Mouse (Mus musculus) myocyte (in vitro differentiated cells): Measurements from ENCODE around the gene Gpr157. TPM values are rescaled to one million over a fixed set of nuclear protein-coding genes. Genes with fewer than 3 reads are reported as not detected.

ENCODE experiments used
- H3K27me3 ChIP-seq: one replicate; pipeline ENCODE4 v1.6.1; 2011; ENCODE audit not compliant: control insufficient read depth, insufficient read depth, insufficient read length
- H3K36me3 ChIP-seq: one replicate; pipeline ENCODE4 v1.6.1; 2011; ENCODE audit not compliant: control insufficient read depth, insufficient read depth
- H3K4me2 ChIP-seq: one replicate; pipeline ENCODE4 v1.6.1; 2011; ENCODE audit warnings: low read depth, control low read depth
- H3K4me3 ChIP-seq: one replicate; pipeline ENCODE4 v1.5.1; 2011; ENCODE audit warnings: mild to moderate bottlenecking, control low read depth, moderate library complexity
- H3K79me2 ChIP-seq: one replicate; pipeline ENCODE4 v1.6.1; 2011; ENCODE audit not compliant: control insufficient read depth, insufficient read depth
- H3ac ChIP-seq: one replicate; pipeline ENCODE4 v1.6.1; 2011; ENCODE audit not compliant: control insufficient read depth, insufficient read length
- CEBPB ChIP-seq: IDR thresholded peaks from 2 replicates; pipeline ENCODE4 v1.6.1; 2011; ENCODE audit warnings: mild to moderate bottlenecking, moderate library complexity; ENCODE audit not compliant: poor library complexity, insufficient read depth, severe bottlenecking
- E2F4 ChIP-seq: IDR thresholded peaks from one replicate; pipeline ENCODE4 v1.6.1; 2011; ENCODE audit warnings: mild to moderate bottlenecking, control low read depth, moderate library complexity; ENCODE audit not compliant: insufficient read depth
- MAX ChIP-seq: IDR thresholded peaks from one replicate; pipeline ENCODE4 v1.6.1; 2011; ENCODE audit warnings: low read depth, mild to moderate bottlenecking, control low read depth
- MYOD1 ChIP-seq, 3 experiments: IDR thresholded peaks; one replicate each; pipeline ENCODE4 v1.6.1; 2011; ENCODE audit warnings: control low read depth in 2 of 3, low read depth in 2 of 3, mild to moderate bottlenecking in 2 of 3, moderate library complexity in 1 of 3; ENCODE audit not compliant: insufficient read length in 2 of 3, control insufficient read depth in 1 of 3
- MYOG ChIP-seq, 3 experiments: IDR thresholded peaks; one replicate each; pipeline ENCODE4 v1.6.1; 2011; ENCODE audit warnings: control low read depth in 2 of 3, low read depth in 2 of 3, mild to moderate bottlenecking in 2 of 3; ENCODE audit not compliant: insufficient read length in 2 of 3, control insufficient read depth in 1 of 3, insufficient read depth in 1 of 3
- POLR2A ChIP-seq: IDR thresholded peaks from one replicate; pipeline ENCODE4 v1.6.1; 2011; ENCODE audit warnings: low read depth, mild to moderate bottlenecking, control low read depth, moderate library complexity; ENCODE audit not compliant: insufficient read length
- POLR2AphosphoS2 ChIP-seq: IDR thresholded peaks from one replicate; pipeline ENCODE4 v1.6.1; 2011; ENCODE audit warnings: low read depth, control low read depth; ENCODE audit not compliant: insufficient read length
- REST ChIP-seq: IDR thresholded peaks from one replicate; pipeline ENCODE4 v1.6.1; 2011; ENCODE audit warnings: mild to moderate bottlenecking, control low read depth, moderate library complexity; ENCODE audit not compliant: insufficient read depth, insufficient read length
- SRF ChIP-seq: IDR thresholded peaks from one replicate; pipeline ENCODE4 v1.6.1; 2011; ENCODE audit warnings: low read depth; ENCODE audit not compliant: control insufficient read depth, insufficient read length
- TCF12 ChIP-seq: IDR thresholded peaks from one replicate; pipeline ENCODE4 v1.6.1; 2011; ENCODE audit warnings: mild to moderate bottlenecking, control low read depth; ENCODE audit not compliant: poor library complexity, insufficient read depth, severe bottlenecking
- TCF3 ChIP-seq: IDR thresholded peaks from one replicate; pipeline ENCODE4 v1.6.1; 2011; ENCODE audit warnings: low read depth, control low read depth; ENCODE audit not compliant: insufficient read length
- USF1 ChIP-seq: IDR thresholded peaks from one replicate; pipeline ENCODE4 v1.6.1; 2011; ENCODE audit warnings: low read depth, mild to moderate bottlenecking, control low read depth, moderate library complexity
- polyA plus RNA-seq: library from polyadenylated mRNA; unstranded; fragments of >200 nt; fragmentation: generic; extraction: Trizol; gene quantifications from one replicate; pipeline ENCODE4 v1.2.1, GENCODE M21; 2012; ENCODE audit warnings: missing spikeins

Gpr157 gene
- polyA plus RNA-seq, 1 experiment: 1.6 TPM

DNA sequence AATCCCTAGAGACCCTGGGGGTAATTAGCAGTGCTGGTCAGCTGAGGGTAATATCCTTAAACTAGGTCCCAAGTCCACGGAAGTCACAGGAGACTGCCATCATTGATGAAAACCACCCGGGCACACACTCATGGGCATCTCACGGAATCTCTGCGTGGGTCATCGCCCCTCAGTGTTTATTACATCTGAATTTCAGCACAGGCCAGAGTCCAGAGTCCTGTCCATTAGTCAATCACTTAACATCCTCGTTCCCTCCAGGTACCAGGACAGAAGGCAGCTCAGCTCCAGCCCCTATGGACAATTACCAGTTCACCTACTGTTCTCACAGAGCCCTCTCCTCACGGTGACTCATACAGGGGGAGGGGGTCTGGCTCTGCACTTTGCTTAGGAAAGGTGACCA lies 15.7 kb downstream of the Gpr157 start:
- H3K36me3 ChIP-seq: no peaks in the 10 kb centered on the region
- H3K4me3 ChIP-seq: no peak overlapping the region
- no peaks in the 10 kb centered on the region for H3K27me3 ChIP-seq
- H3ac ChIP-seq: no peak overlapping the region
- TF ChIP-seq CEBPB: no peak
- TF ChIP-seq SRF: no peak
- no peak for TF ChIP-seq MYOG (IDR thresholded peaks at IDR 0.05; ENCODE audit: control insufficient read depth in 1 of 3, insufficient read depth in 1 of 3, insufficient read length in 2 of 3, low read depth in 2 of 3)
- TF ChIP-seq TCF3: no peak
- TF ChIP-seq TCF12: no peak
- TF ChIP-seq MYOD1 (IDR thresholded peaks at IDR 0.05; ENCODE audit: control insufficient read depth in 1 of 3, insufficient read length in 2 of 3, low read depth in 2 of 3): no peak
- no peak for TF ChIP-seq MAX
- TF ChIP-seq POLR2AphosphoS2: no peak
- no peak for TF ChIP-seq POLR2A
- no peak for TF ChIP-seq USF1
- TF ChIP-seq REST: no peak
- TF ChIP-seq E2F4: no peak
- H3K79me2 ChIP-seq: no peaks in the 10 kb centered on the region
- no peak overlapping the region for H3K4me2 ChIP-seq

GRCm38 (mm10) chr4:150105671-150106070 lies 18.5 kb downstream of the Gpr157 start:
- Histone ChIP-seq H3K4me3 (no peak overlapping the region), H3ac (no peak overlapping the region), H3K4me2 (no peak overlapping the region), H3K79me2 (no peaks in the 10 kb centered on the region), H3K27me3 (no peaks in the 10 kb centered on the region), H3K36me3 (no peaks in the 10 kb centered on the region)
- TF ChIP-seq MYOG (IDR thresholded peaks at IDR 0.05; ENCODE audit: control insufficient read depth in 1 of 3, insufficient read depth in 1 of 3, insufficient read length in 2 of 3, low read depth in 2 of 3) (no peak), TCF3 (no peak)

DNA sequence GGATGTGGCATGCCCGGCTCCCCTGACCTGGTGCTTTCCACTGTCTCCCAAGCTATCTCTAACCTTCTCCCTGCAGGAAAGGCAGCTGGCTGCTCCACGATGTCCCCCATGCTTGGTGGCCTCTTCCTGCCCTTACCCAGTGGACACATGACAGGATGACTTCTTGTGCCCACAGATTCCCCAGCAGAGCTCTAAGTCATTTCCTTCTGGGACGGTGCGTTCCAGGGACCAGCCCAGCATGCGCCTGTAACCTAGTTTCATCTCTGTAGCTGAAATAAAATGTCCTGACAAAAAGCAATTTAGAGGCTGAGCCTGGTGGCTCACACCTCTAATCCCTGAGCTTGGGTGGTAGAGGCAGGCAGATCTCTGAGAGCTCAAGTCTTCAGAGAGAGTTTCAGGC lies 19.5 kb downstream of the Gpr157 start:
- Histone ChIP-seq H3K4me3 (no peak overlapping the region), H3K79me2 (no peaks in the 10 kb centered on the region), H3K36me3 (no peaks in the 10 kb centered on the region)

GRCm38 (mm10) chr4:150109636-150110035 lies 22.5 kb downstream of the Gpr157 start:
- TF ChIP-seq MYOD1 (IDR thresholded peaks at IDR 0.05; ENCODE audit: control insufficient read depth in 1 of 3, insufficient read length in 2 of 3, low read depth in 2 of 3): no peak
- no peak for TF ChIP-seq USF1
- TF ChIP-seq SRF: no peak
- TF ChIP-seq TCF3: no peak
- TF ChIP-seq MYOG (IDR thresholded peaks at IDR 0.05; ENCODE audit: control insufficient read depth in 1 of 3, insufficient read depth in 1 of 3, insufficient read length in 2 of 3, low read depth in 2 of 3): no peak
- no peak for TF ChIP-seq REST
- no peak for TF ChIP-seq MAX
- TF ChIP-seq CEBPB: no peak
- TF ChIP-seq E2F4: no peak
- no peak for TF ChIP-seq TCF12
- no peak for TF ChIP-seq POLR2AphosphoS2
- TF ChIP-seq POLR2A: no peak
- H3K36me3 ChIP-seq: no peaks in the 10 kb centered on the region
- H3ac ChIP-seq: no peak overlapping the region
- H3K27me3 ChIP-seq: no peaks in the 10 kb centered on the region
- H3K4me3 ChIP-seq: no peak overlapping the region
- no peak overlapping the region for H3K4me2 ChIP-seq
- no peaks in the 10 kb centered on the region for H3K79me2 ChIP-seq

More for the DNA sequence above, 19.5 kb downstream of the Gpr157 start:
- TF ChIP-seq SRF: no peak
- TF ChIP-seq CEBPB: no peak
- TF ChIP-seq E2F4: no peak
- TF ChIP-seq MAX: no peak
- TF ChIP-seq TCF3: no peak
- TF ChIP-seq MYOG (IDR thresholded peaks at IDR 0.05; ENCODE audit: control insufficient read depth in 1 of 3, insufficient read depth in 1 of 3, insufficient read length in 2 of 3, low read depth in 2 of 3): no peak
- no peak for TF ChIP-seq REST
- no peak for TF ChIP-seq POLR2A
- TF ChIP-seq MYOD1 (IDR thresholded peaks at IDR 0.05; ENCODE audit: control insufficient read depth in 1 of 3, insufficient read length in 2 of 3, low read depth in 2 of 3): no peak
- TF ChIP-seq USF1: no peak
- TF ChIP-seq TCF12: no peak
- no peaks in the 10 kb centered on the region for H3K27me3 ChIP-seq
- H3K4me2 ChIP-seq: no peak overlapping the region
- no peak overlapping the region for H3ac ChIP-seq

- H3K4me3 ChIP-seq: no peak overlapping the region
- no peak for TF ChIP-seq USF1
- no peak for TF ChIP-seq REST
- TF ChIP-seq POLR2A: no peak
- TF ChIP-seq TCF12: no peak
- no peak for TF ChIP-seq MYOG (IDR thresholded peaks at IDR 0.05; ENCODE audit: control insufficient read depth in 1 of 3, insufficient read depth in 1 of 3, insufficient read length in 2 of 3, low read depth in 2 of 3)
- no peak for TF ChIP-seq MAX
- TF ChIP-seq TCF3: no peak
- no peak for TF ChIP-seq MYOD1 (IDR thresholded peaks at IDR 0.05; ENCODE audit: control insufficient read depth in 1 of 3, insufficient read length in 2 of 3, low read depth in 2 of 3)
- TF ChIP-seq POLR2AphosphoS2: no peak
- no peak for TF ChIP-seq SRF
- no peak for TF ChIP-seq CEBPB
- no peak for TF ChIP-seq E2F4
- H3ac ChIP-seq: no peak overlapping the region
- no peaks in the 10 kb centered on the region for H3K36me3 ChIP-seq
- no peaks in the 10 kb centered on the region for H3K27me3 ChIP-seq
- no peak overlapping the region for H3K4me2 ChIP-seq
- no peaks in the 10 kb centered on the region for H3K79me2 ChIP-seq
These were observed 23.2 kb downstream of the Gpr157 start for GRCm38 (mm10) chr4:150110373-150110772.
